Mouse (Mus musculus): ENCODE measurements around the gene Abca7.

- TF ChIP-seq EP300 (IDR thresholded peaks at IDR 0.05; ENCODE audit: low read depth) = no peak
- TF ChIP-seq CTCF (IDR thresholded peaks at IDR 0.05; ENCODE audit: low read depth) = no peak
Observed at GRCm38 (mm10) chr10:80063104-80063503, 66.8 kb downstream of the Abca7 start.
